Mouse (Mus musculus) layer of hippocampus, adult 2 months (tissue): ENCODE measurements at regions not wholly inside any gene's neighbourhood (a gene's known extent, or its start where the extent isn't known, plus 50 kb on each side); places are given as distances from the start of the nearest gene placed in this dataset.

Experiments used
- DNase-seq, 2 experiments: peaks; one replicate each; pipeline ENCODE4 v3.0.0; 2022; ENCODE audit warnings: low spot score in 2 of 2
- H3K27ac ChIP-seq: fragments of 200-600 bp; 2 replicates; pipeline ENCODE4 v1.8.1; 2022
- H3K4me3 ChIP-seq: fragments of 200-600 bp; 2 replicates; pipeline ENCODE4 v1.8.1; 2022; ENCODE audit warnings: mild to moderate bottlenecking
- CTCF ChIP-seq: fragments of 200-600 bp; conservative IDR thresholded peaks from 2 replicates; pipeline ENCODE4 v1.8.1; 2022; ENCODE audit warnings: antibody characterized with exemption, mild to moderate bottlenecking, moderate library complexity

DNA sequence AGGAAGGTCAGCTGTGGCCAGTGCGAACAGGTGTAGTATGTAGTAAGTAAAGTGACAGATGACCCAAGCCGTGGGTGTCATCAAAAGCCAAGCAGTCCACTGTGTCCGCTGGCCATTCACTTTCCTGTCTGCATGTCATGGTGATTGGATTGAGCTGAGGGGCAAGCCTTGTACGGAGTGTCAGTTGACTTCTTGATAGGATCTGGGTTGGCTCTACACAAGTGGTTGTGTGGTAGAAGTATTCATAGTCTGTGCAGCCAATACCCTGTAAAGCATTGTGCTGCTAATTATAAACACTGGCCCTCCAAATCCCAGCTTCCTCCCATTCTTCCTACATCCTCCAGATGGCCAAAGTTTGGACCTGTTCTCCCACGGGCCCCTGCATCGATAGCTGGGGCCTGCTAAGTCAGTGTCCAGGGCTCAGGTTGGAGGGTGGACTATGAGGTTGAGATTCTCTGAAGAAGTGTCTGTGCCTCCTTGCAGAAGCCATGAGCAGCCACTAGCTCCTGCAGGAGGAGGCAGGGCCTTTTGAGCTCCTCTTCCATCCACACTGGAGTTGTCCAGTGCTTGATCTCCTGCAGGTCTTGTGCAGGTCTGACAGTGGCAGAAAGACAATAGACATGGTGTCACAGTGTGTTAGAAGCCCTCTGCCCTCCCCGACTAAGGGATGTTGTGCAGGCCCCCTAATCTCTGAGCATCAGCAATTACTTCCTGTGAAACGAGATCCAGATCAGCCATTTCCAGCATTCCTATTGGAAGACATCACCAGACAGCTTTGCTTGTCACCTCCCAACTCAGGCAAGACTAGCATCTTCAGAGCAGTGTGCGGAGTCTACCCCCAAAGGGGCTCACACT lies 117.9 kb downstream of the Lrrc30 start:
- DNase-seq, result no peak
- TF ChIP-seq CTCF, result no peak
- no peak overlapping the region for H3K4me3 ChIP-seq
- H3K27ac ChIP-seq, result peak overlapping the region; percentile 48; the same call in 1 of the 2 replicates

DNA sequence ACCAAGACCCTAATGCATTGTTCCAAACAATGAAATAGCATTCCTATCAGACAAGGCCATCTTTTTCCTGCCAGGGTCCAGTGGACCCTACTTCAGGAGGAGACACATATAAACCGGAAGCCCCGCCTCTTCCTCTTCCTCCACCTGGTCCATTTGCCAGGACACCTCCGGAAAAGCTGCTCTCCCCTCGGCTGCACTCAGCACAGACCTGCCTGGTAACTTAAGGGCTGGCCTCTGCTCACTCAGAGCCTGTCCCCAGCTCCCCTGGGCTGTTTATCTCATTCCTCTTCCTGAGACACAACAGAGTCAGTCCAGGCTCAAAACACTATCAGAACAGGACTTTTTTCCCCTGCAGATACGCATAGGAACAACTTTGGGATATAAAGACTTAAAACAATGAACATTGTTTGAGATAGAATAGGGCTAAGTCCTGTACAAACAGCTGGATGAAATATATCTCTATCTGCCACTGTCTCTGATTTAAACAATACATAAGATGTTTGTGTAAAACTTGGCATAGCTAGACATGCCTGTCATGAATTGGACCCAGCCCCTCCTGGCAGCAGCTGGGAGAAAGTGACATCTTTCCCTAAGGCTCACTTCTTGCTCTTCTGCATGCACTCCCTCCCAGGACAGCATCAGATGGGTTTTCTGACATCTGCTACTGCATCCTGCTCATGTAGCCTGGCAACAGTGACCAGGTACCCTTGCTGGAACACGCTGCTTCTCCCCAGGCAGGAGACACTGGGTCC lies 119.6 kb downstream of the Lrrc30 start:
- Histone ChIP-seq H3K27ac (peak overlapping the region; percentile 79), H3K4me3 (no peak overlapping the region)
- TF ChIP-seq CTCF, result no peak

DNA sequence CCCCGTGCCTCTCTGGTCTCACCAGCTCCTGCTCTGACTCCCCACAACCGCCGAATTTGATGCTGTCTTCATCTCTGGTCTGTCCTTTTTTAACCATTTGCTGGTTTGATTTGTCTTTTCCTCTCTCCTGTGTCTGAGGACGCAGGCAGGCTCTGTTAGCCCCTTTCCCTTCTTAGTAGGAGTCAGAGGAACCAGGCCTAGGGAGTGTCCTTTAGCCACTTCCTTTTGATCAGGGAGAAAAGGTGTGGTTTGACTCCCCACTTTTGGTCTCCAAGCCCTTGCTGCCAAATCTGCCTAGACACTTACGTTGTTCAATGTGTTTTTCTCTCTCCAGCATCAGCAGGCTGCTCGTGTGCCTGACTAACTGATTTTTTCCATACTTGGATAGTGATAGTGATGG lies 120.5 kb downstream of the Lrrc30 start:
- H3K27ac ChIP-seq, result peak overlapping the region; percentile 64
- TF ChIP-seq CTCF, result no peak
- H3K4me3 ChIP-seq, result no peak overlapping the region
- no peak for DNase-seq

More for the DNA sequence above, 119.6 kb downstream of the Lrrc30 start:
- DNase-seq, result no peak

DNA sequence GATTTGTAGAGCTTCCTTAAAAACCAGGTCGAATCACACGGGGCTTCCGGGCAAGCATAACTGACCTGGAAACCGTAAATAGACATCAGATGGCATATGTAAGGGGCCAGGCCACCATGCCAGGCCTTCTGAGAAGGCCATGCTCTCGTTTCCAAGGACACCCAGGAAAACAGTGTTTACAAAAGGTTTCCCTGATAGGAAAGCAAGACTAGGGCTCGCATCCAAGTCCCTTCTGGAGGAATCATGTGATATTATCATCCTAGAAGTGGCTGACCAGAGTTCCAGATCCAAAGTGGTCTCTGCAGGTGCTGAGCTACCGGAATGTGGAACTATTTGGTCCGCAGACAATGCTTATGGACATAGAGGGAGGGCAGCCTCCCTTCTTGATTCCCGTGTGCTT lies 122.6 kb downstream of the Lrrc30 start:
- no peak for TF ChIP-seq CTCF
- no peak overlapping the region for H3K27ac ChIP-seq
- no peak overlapping the region for H3K4me3 ChIP-seq
- no peak for DNase-seq

DNA sequence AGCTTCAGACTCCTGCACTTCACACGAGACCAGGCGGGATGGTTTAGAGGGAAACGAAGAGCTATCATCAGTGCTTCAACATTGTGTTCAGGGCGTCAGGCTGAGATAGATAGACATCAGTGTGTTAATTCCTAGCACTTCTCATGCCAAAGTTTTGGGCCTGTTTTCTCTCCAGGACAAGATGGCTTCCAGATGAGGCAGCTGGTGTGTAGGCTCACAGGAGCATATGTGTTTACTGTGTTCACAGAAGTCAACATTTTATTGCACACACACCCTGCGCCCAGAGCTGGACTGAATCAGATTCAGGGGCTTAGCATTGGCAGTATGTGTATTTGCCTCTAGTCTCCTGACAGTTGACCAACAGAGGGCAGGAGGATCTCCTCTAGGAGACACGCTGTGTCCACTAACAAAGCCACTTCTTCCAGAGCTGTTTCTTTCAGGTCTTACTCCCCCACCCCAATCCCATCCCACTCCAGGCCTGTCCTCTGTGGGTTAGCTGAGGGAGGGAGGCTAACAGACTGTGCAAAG lies 123.4 kb downstream of the Lrrc30 start:
- DNase-seq, result peak; percentile 53 to 60
- no peak overlapping the region for H3K4me3 ChIP-seq
- no peak for TF ChIP-seq CTCF
- H3K27ac ChIP-seq, result no peak overlapping the region

DNA sequence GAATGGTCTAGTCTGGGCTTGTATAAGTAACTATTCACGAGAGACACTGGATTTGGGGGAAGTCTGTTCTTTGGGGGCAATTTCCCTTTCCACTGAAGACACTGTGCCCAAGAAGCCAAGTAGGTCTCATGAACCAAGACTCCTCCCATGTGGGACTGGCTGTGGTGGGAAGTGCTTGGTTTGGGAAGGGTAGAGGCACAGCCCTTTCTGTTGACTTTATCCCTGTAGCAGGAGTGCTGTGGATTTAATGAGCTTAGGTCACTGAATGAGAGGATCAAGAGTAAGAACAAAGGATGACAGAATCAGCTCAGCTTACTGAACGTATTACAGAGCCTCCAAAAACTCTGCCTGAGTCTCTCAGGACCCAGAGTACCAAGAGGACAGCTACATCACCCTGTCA lies 124.2 kb downstream of the Lrrc30 start:
- no peak overlapping the region for H3K27ac ChIP-seq
- no peak for DNase-seq
- TF ChIP-seq CTCF, result no peak
- no peak overlapping the region for H3K4me3 ChIP-seq

DNA sequence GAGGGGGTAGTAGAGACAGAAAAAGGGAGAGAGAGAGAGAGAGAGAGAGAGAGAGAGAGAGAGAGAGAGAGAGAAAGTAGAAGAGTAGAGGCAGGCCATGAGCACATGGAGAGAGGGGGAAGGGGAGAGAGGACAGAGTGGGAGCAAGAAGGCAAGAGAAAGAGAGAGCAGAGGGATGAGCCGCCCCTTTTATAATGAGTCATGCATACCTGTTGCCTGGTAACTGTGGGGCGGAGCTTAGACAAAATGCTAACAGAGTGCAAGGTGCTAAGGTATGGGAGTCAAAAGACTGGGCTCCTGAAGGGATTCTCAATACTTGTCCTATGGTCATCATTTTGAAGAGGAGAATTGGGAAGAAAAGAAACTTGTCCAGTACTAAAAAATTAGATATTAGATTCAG lies 126.1 kb downstream of the Lrrc30 start:
- no peak overlapping the region for H3K27ac ChIP-seq
- no peak overlapping the region for H3K4me3 ChIP-seq
- TF ChIP-seq CTCF, result no peak
- no peak for DNase-seq

DNA sequence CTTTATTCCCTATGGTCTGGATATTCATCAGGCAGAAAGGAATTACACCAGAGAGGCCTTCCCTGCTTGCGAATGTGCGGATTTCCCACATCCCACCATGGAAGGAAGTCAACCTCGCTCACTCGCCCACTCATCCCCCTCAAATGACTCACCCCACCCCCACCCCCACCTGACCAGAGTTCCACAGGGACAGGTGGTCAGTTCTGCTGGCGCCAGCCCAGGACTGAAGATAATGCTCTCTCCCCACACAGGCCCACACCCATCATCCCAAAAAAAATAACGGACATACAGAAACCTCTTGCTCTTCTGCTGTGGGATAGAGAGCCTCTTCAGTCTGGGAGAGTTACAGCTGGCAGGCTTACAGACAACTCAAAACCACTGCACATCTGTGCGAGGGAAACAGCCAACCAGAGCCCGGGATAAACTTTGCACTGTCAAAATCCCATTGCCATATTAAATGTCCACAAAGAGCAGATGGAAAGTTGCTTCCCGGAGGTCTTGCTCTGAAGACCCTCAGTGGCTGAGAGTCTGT lies 128.0 kb downstream of the Lrrc30 start:
- TF ChIP-seq CTCF, result no peak
- Histone ChIP-seq H3K4me3 (no peak overlapping the region), H3K27ac (0 out of 2 replicates have a peak overlapping the region, but pooled peaks have one; percentile 25)
- DNase-seq, result no peak

DNA sequence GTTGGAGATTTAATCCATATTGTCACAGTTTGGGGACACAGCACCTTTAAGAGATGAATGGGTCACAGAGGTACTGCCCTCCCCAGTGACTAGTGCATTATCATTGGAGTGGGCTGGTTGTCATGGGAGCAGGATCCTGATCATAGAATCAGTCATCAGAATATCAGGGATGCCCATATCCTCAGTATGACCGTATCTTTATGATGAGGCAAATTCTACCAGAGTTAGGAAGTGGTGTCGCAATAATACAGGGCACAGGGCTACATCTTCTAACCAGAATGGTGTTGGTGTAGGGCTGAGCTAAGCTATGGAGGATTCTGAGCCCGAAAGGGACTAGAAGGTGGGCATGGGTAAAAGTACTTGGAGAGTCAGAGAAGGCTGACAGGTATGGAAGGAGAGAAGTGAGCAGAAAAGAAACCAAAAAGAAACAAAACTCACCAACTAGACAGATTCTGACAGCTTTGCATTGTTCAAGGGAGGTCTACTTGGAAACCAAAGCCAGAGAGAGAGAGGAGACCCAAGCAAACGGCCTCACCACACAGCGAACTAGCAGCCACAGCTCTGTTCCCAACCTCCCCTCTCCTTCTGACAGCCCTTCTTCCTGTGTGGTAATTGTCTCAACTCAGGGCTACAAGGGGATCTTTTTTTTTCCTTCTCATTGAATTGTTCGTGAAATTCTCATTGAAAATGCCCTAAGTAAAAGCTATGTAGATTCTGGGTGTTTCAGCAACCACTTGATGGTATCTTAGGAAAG lies 129.2 kb downstream of the Lrrc30 start:
- H3K27ac ChIP-seq, result no peak overlapping the region
- TF ChIP-seq CTCF, result no peak
- DNase-seq, result no peak
- H3K4me3 ChIP-seq, result no peak overlapping the region

DNA sequence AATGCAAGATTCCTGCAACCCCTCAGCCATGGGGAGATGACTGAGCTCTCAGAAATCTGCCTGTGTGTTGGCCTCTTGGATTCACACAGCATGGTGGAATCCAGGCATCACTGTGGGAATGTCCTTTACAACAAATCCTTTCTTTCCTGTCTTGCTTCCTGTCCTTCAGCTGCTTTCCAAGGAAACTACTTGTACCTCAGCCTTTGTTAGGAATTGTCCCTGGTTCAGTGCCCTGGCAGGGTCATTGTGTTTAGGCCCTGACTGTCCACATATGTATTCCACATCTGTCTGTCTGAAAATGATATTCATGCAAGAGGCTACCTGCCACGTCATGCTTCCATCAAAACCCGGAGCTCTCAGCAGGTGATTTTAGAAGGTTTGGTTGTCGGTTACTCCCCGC lies 129.9 kb downstream of the Lrrc30 start:
- DNase-seq, result no peak
- Histone ChIP-seq H3K4me3 (no peak overlapping the region), H3K27ac (no peak overlapping the region)
- no peak for TF ChIP-seq CTCF

DNA sequence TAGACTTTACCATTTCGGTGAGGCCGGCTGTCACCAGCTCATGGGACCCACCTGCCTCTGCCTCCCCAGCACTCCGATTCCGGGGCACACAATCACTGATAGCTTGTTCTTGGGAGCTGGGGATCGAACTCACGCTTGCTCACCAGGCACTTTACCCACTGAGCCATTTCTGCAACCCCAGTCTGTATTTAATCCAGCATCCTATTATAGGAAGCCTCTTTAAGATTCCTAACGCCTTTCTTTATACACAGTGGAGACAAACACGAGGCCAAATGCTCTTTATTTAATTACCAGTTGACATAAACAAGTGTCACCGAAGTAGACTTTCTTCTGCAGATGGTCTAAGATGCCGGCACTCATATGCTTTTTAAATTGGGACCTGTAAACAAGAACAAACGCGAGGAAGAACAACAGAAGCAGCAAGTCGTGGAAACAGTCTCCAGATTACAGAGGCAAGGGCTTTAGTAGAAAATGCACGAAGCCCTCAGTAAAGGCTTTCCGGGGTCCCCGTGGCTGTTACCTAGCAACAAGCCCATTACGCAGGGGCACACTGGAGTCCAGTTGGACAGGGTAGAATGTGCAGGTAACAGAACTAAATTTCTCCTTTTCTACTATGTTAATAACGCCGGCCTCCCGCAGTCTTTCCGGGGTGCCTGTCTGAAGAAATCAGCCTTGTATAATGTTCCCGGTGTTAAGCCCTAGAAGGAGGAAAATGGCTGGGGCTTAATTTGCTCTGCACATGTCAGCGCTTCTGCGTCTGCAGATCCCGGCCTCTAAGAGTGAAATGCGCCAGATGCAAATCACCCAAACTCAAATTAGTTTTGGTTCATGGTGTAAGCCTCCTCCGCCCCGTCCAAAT lies 132.5 kb downstream of the Lrrc30 start:
- no peak for DNase-seq
- Histone ChIP-seq H3K4me3 (no peak overlapping the region), H3K27ac (no peak overlapping the region)
- TF ChIP-seq CTCF, result no peak

DNA sequence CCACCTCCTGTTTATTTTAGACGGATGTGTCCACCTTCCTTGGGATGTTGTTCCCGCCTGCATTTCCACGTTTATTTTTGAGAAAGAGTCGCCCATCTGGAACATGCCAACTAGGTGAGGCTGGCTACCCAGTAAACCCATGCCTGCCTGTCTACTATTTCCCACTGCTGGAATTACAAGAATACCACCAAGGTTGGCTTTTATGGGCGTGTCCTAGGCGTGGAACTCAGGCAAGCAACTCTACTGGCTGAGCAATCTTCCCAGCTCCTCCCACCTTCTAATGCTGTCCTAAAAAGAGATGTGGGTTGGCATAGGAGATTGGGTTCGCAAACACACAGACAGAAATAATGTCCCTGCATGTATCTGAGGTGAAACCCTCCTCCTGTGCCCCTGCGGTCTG lies 135.1 kb downstream of the Lrrc30 start:
- H3K27ac ChIP-seq, result no peak overlapping the region
- TF ChIP-seq CTCF, result no peak
- no peak overlapping the region for H3K4me3 ChIP-seq
- no peak for DNase-seq
